Mouse (Mus musculus) limb, embryonic 11.5 days (tissue): ENCODE results near the gene Dnajc25. TPM values are rescaled to one million over a fixed set of nuclear protein-coding genes. Genes with fewer than 3 reads are reported as not detected.
A peak's percentile ranks its signal among the peaks of the same experiment; 100 is the strongest.

Experiments
- ATAC-seq: fragments of 200-750 bp; cut with Nextera tagmentation; 2 replicates; pipeline ENCODE4 v1.8.0; 2017; ENCODE audit warnings: low read depth; ENCODE audit not compliant: insufficient number of reproducible peaks, low FRiP score, low TSS enrichment
- DNase-seq: peaks from one replicate; pipeline ENCODE4 v3.0.0-alpha.2; 2015; ENCODE audit warnings: low spot score
- H3K27ac ChIP-seq: fragments of 300-500 bp; sonication (generic); replicated peaks from 2 replicates; pipeline ENCODE4 v1.5.1; 2014; ENCODE audit warnings: low read depth, mild to moderate bottlenecking, low read length
- H3K27me3 ChIP-seq: fragments of 300-500 bp; sonication (generic); 2 replicates; pipeline ENCODE4 v1.6.1; 2014; ENCODE audit warnings: mild to moderate bottlenecking, low read length, mixed read lengths; ENCODE audit not compliant: control insufficient read depth, insufficient read depth
- H3K36me3 ChIP-seq: fragments of 300-500 bp; sonication (generic); 2 replicates; pipeline ENCODE4 v1.6.1; 2014; ENCODE audit warnings: mild to moderate bottlenecking, low read length, moderate library complexity, mixed read lengths; ENCODE audit not compliant: control insufficient read depth, insufficient read depth
- H3K4me1 ChIP-seq: fragments of 300-500 bp; sonication (generic); 2 replicates; pipeline ENCODE4 v1.6.1; 2014; ENCODE audit warnings: low read length, mixed read lengths; ENCODE audit not compliant: control insufficient read depth, insufficient read depth
- H3K4me2 ChIP-seq: fragments of 300-500 bp; sonication (generic); 2 replicates; pipeline ENCODE4 v1.6.1; 2014; ENCODE audit warnings: low read depth, mild to moderate bottlenecking, moderate library complexity; ENCODE audit not compliant: severe bottlenecking
- H3K4me3 ChIP-seq: fragments of 300-500 bp; sonication (generic); 2 replicates; pipeline ENCODE4 v1.5.1; 2014; ENCODE audit warnings: low read depth, low read length
- H3K9ac ChIP-seq: fragments of 300-500 bp; sonication (generic); 2 replicates; pipeline ENCODE4 v1.6.1; 2014; ENCODE audit warnings: mild to moderate bottlenecking, low read length
- H3K9me3 ChIP-seq: fragments of 300-500 bp; sonication (generic); 2 replicates; pipeline ENCODE4 v1.6.1; 2016; ENCODE audit warnings: low read length; ENCODE audit not compliant: control insufficient read depth
- WGBS: fragments of 180-500 bp; shearing (Covaris S2); extraction: QIAGEN DNeasy Blood & Tissue Kit; methylation state at CpG from one replicate; pipeline ENCODE4 v1.1.7; 2014; 5-methylcytosine and 5-hydroxymethylcytosine counted together
- polyA plus RNA-seq: library from polyadenylated mRNA; unstranded; fragments of >200 nt; fragmentation: Nextera tagmentation; extraction: Ambion mirVana; gene quantifications from 2 replicates; pipeline ENCODE4 v1.2.1, GENCODE M21; 2014

The Dnajc25 gene
- polyA plus RNA-seq, 1 experiment from 2014 or later, result 7.4 TPM

- no peaks in the 10 kb centered on the region for H3K36me3 ChIP-seq
- no peak overlapping the region for H3K4me3 ChIP-seq
- no peak overlapping the region for H3K4me2 ChIP-seq
- no peaks in the 10 kb centered on the region for H3K9me3 ChIP-seq
- no peak overlapping the region for H3K9ac ChIP-seq
- H3K27ac ChIP-seq, result no peak overlapping the region
- H3K4me1 ChIP-seq, result no peaks in the 10 kb centered on the region
- DNase-seq (peak; percentile 85), ATAC-seq (no peak)
- H3K27me3 ChIP-seq, result no peaks in the 10 kb centered on the region
- WGBS, result 58% methylated on average over 13 of the region's 13 CpGs
These were observed 41.7 kb downstream of the Dnajc25 start for GRCm38 (mm10) chr4:59036490-59037127.

DNA sequence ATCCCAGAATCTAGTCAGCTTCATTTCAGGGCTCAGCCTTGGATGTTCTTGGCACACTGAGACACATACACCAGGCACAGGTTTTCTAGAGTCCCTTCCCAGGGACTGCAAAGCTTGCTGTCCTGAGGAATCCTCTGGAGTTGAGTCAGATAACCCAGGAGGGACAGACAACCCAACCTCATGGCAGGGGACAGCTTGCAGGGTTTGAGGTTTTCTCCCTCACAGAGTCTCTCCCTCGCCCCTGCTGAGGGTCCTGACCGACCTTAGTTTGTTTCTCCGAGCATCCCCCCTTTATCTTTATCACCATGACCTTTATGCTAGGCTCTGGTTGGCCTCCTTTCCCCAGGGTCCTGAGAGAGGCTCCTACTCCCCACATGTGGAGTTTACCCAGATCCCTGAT, 42.7 kb downstream of the Dnajc25 start:
- 74% methylated on average over 3 of the region's 3 CpGs for WGBS
- H3K4me3 ChIP-seq, result no peak overlapping the region

DNA sequence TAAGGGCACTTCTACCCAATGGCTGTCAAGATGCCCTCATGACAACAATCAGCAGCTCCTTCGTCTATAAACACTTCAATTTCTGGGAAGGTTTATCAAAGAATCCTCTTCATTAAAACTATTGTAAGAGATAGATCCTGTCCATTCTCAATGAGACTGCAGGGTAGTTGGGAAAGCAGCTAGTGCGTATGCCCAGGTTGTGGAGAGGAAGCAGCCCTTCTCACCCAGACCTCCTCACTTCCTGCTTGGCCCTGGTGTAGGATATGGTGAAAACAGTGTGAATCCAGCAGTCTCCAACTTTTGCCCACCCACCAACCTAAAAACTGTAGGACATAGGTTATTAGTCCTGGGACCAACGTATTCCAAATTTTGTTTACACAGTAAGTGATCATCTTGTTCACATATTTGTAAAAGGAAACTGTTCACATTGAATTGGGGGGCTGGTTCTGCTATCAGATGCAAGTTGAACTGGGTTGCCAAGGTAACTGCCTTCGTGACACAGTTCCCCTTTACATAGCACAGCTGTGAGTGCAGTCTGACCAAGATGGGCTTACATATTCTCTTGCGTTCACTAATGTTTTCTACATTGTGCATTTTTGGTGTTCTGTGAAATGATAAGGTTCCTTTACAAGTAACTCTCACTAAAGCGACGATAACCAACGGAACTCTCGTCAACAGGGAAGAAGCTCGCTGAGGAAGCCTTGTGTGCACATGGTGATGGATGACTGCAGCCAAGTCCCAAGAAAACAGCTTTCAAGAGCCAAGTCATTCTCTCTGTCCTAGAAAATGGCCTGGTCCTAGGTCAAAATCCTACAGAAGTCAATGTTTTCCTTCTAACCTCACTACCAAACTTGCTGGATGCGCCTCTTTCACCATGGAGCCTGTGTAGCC, 45.8 kb downstream of the Dnajc25 start:
- Histone ChIP-seq H3K9me3 (no peaks in the 10 kb centered on the region), H3K4me1 (no peaks in the 10 kb centered on the region), H3K36me3 (no peaks in the 10 kb centered on the region), H3K27ac (no peak overlapping the region), H3K4me2 (no peak overlapping the region), H3K4me3 (no peak overlapping the region), H3K27me3 (no peaks in the 10 kb centered on the region), H3K9ac (no peak overlapping the region)
- DNase-seq (no peak), ATAC-seq (no peak)
- WGBS, result 90% methylated on average over 11 of the region's 11 CpGs

More for the DNA sequence above, 42.7 kb downstream of the Dnajc25 start:
- ATAC-seq, result no peak
- H3K4me1 ChIP-seq, result no peaks in the 10 kb centered on the region
- no peaks in the 10 kb centered on the region for H3K27me3 ChIP-seq
- no peak for DNase-seq
- no peaks in the 10 kb centered on the region for H3K9me3 ChIP-seq
- no peak overlapping the region for H3K4me2 ChIP-seq
- H3K9ac ChIP-seq, result no peak overlapping the region
- no peaks in the 10 kb centered on the region for H3K36me3 ChIP-seq
- H3K27ac ChIP-seq, result no peak overlapping the region

DNA sequence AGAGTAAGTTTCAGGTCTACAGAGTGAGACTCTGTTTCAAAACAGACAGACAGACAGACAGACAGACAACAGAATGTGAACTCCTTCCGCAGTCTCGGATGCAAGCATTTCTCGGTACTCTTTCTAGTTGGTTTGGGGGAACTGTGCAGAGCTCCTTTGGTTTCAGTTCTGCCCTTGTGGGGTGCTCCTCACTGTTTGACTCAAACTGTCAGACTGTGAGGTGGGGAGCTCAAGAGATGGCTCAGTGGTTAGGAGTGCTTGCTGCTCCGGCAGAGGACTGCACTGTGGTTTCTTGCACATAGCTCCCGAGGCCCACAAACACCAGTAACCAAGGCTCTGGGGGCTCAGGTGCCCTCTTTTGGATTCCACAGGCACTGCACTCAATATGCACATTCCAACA, 48.2 kb downstream of the Dnajc25 start:
- no peaks in the 10 kb centered on the region for H3K9me3 ChIP-seq
- H3K9ac ChIP-seq, result no peak overlapping the region
- no peaks in the 10 kb centered on the region for H3K36me3 ChIP-seq
- no peak for DNase-seq
- no peaks in the 10 kb centered on the region for H3K27me3 ChIP-seq
- ATAC-seq, result no peak
- no peak overlapping the region for H3K4me2 ChIP-seq
- no peak overlapping the region for H3K4me3 ChIP-seq
- H3K27ac ChIP-seq, result no peak overlapping the region
- WGBS, result 97% methylated on average over 5 of the region's 5 CpGs
- H3K4me1 ChIP-seq, result no peaks in the 10 kb centered on the region

GRCm38 (mm10) chr4:59043891-59044290, 49.0 kb downstream of the Dnajc25 start:
- ATAC-seq (no peak), DNase-seq (no peak)
- 89% methylated on average over 6 of the region's 6 CpGs for WGBS
- no peak overlapping the region for H3K4me2 ChIP-seq
- no peak overlapping the region for H3K27ac ChIP-seq
- no peak overlapping the region for H3K9ac ChIP-seq
- no peaks in the 10 kb centered on the region for H3K27me3 ChIP-seq
- H3K9me3 ChIP-seq, result no peaks in the 10 kb centered on the region
- H3K36me3 ChIP-seq, result no peaks in the 10 kb centered on the region
- no peaks in the 10 kb centered on the region for H3K4me1 ChIP-seq
- H3K4me3 ChIP-seq, result no peak overlapping the region

DNA sequence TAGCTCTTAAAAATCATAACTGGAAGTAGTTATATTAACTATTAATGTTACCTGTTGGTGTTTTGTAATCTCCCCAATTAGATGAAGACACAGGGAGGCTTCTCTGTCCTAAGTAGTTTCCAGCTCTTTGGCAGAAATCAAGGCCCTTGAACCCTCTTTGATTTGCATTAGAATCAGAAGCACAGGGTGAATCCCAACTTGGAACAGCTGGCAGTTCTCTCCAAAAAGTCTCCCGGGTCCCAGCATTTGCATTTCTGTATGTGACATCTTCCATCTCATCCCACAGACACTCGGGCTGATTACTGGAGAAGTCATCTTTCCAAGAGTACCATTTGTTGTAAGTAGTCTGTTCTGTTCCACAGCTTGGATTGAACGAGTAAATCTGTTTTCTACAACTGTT, 52.4 kb downstream of the Dnajc25 start:
- Histone ChIP-seq H3K27ac (no peak overlapping the region), H3K9me3 (no peaks in the 10 kb centered on the region), H3K27me3 (no peaks in the 10 kb centered on the region), H3K4me3 (no peak overlapping the region), H3K4me2 (no peak overlapping the region), H3K9ac (no peak overlapping the region), H3K4me1 (no peaks in the 10 kb centered on the region), H3K36me3 (no peaks in the 10 kb centered on the region)
- WGBS, result 47% methylated on average over 3 of the region's 3 CpGs
- no peak for DNase-seq
- no peak for ATAC-seq

GRCm38 (mm10) chr4:59051081-59051480, 56.2 kb downstream of the Dnajc25 start:
- Histone ChIP-seq H3K9ac (no peak overlapping the region), H3K27me3 (no peaks in the 10 kb centered on the region), H3K27ac (no peak overlapping the region), H3K4me3 (no peak overlapping the region), H3K4me2 (no peak overlapping the region), H3K9me3 (no peaks in the 10 kb centered on the region), H3K36me3 (no peaks in the 10 kb centered on the region), H3K4me1 (no peaks in the 10 kb centered on the region)
- DNase-seq, result no peak
- ATAC-seq, result no peak
- WGBS, result 90% methylated on average over 1 of the region's 1 CpGs

- no peak overlapping the region for H3K4me3 ChIP-seq
- WGBS, result 92% methylated on average over 3 of the region's 3 CpGs
- no peaks in the 10 kb centered on the region for H3K27me3 ChIP-seq
- H3K9ac ChIP-seq, result no peak overlapping the region
- no peaks in the 10 kb centered on the region for H3K4me1 ChIP-seq
- H3K9me3 ChIP-seq, result no peaks in the 10 kb centered on the region
- no peak overlapping the region for H3K27ac ChIP-seq
- ATAC-seq (no peak), DNase-seq (no peak)
- H3K36me3 ChIP-seq, result no peaks in the 10 kb centered on the region
- H3K4me2 ChIP-seq, result no peak overlapping the region
These were observed 63.1 kb downstream of the Dnajc25 start for GRCm38 (mm10) chr4:59057929-59058328.
